Mouse (Mus musculus) gastrocnemius, adult 8-10 months (tissue): ENCODE measurements around the gene Timm13. TPM values are rescaled to one million over a fixed set of nuclear protein-coding genes. Genes with fewer than 3 reads are reported as not detected.

Experiments
- DNase-seq, 2 experiments: peaks; one replicate each; pipeline ENCODE4 v3.0.0; 2022; ENCODE audit warnings: low spot score in 2 of 2
- total RNA-seq, 4 experiments: library from RNA; stranded (reverse); gene quantifications; 2 replicates each; pipeline ENCODE4 v1.2.4; 2022

Timm13 gene
- total RNA-seq, 4 experiments from 2014 or later, result 119 to 143 (median 123) TPM

GRCm38 (mm10) chr10:80933421-80933979 lies 32.7 kb upstream of the Timm13 start:
- peak in 1 of 2 experiments; percentile 48 for DNase-seq

- DNase-seq, result no peak
These were observed 32.1 kb upstream of the Timm13 start for GRCm38 (mm10) chr10:80932700-80933420.

- DNase-seq, result peak in 1 of 2 experiments; percentile 39
These were observed 31.4 kb upstream of the Timm13 start for GRCm38 (mm10) chr10:80932206-80932605.

- no peak for DNase-seq
These were observed 30.9 kb upstream of the Timm13 start for GRCm38 (mm10) chr10:80931695-80932094.

- DNase-seq, result peak; percentile 59 to 83
These were observed 30.4 kb upstream of the Timm13 start for GRCm38 (mm10) chr10:80931153-80931671.

- peak in 1 of 2 experiments; percentile 65 for DNase-seq
These were observed 29.8 kb upstream of the Timm13 start for GRCm38 (mm10) chr10:80930361-80931152.

GRCm38 (mm10) chr10:80929299-80930226 lies 28.8 kb upstream of the Timm13 start, which contains the start of gene Gadd45b:
Gene Gadd45b, plus strand, starts transcription at chr10:80930073.
- DNase-seq, result peak; percentile 95 to 98

- peak; percentile 83 to 88 for DNase-seq
These were observed 28.0 kb upstream of the Timm13 start for GRCm38 (mm10) chr10:80928586-80929298.

- DNase-seq, result no peak
These were observed 24.7 kb upstream of the Timm13 start for GRCm38 (mm10) chr10:80925472-80925871.

- DNase-seq, result no peak
These were observed 21.2 kb upstream of the Timm13 start for GRCm38 (mm10) chr10:80921923-80922322.

GRCm38 (mm10) chr10:80917779-80918434 lies 17.1 kb upstream of the Timm13 start, which contains the start of gene Lmnb2:
Gene Lmnb2, minus strand, starts transcription at chr10:80918245.
- DNase-seq, result peak in 1 of 2 experiments; percentile 60

- DNase-seq, result no peak
These were observed 16.6 kb upstream of the Timm13 start for GRCm38 (mm10) chr10:80917336-80917778.

GRCm38 (mm10) chr10:80915736-80916135 lies 15.0 kb upstream of the Timm13 start:
- no peak for DNase-seq

- DNase-seq, result no peak
These were observed 14.5 kb upstream of the Timm13 start for GRCm38 (mm10) chr10:80915260-80915659.

- DNase-seq, result peak in 1 of 2 experiments; percentile 56
These were observed 13.5 kb upstream of the Timm13 start for GRCm38 (mm10) chr10:80914253-80914656.

GRCm38 (mm10) chr10:80913364-80914011 lies 12.7 kb upstream of the Timm13 start:
- no peak for DNase-seq

GRCm38 (mm10) chr10:80911891-80912290 lies 11.1 kb upstream of the Timm13 start:
- no peak for DNase-seq

- no peak for DNase-seq
These were observed 10.6 kb upstream of the Timm13 start for GRCm38 (mm10) chr10:80911354-80911753.
